Mouse (Mus musculus) cerebellum, postnatal 4 days (tissue): ENCODE data around the gene Smap1.

Experiments used
- DNase-seq, 2 experiments: peaks; one replicate each; pipeline ENCODE4 v3.0.0; 2022; ENCODE audit warnings: low spot score in 2 of 2, mixed read lengths in 1 of 2

Gene Smap1

GRCm38 (mm10) chr1:23920275-23920674 is 1.8 kb downstream of the Smap1 start:
- DNase-seq, result peak in 1 of 2 experiments; percentile 8

DNA sequence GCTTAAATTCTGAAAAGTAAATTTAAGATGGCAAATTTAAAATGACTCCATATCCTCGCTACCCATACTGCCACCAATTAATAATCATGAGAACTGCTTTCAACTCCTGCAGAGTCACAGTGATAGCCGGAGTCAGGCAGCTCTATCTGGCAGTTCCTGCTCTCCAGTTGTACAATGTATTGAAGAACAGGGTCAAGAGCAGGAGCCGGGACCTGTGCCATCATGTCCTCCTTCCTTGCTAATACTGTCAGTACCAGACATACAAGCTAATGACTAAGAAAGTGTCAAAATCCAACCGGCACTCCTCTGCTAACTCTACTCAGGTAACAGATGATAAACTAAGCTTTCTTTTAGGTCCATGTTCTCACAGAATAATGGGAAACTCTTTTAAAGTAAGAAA is 3.0 kb downstream of the Smap1 start:
- DNase-seq, result no peak

GRCm38 (mm10) chr1:23915483-23915882 is 6.6 kb downstream of the Smap1 start:
- no peak for DNase-seq

DNA sequence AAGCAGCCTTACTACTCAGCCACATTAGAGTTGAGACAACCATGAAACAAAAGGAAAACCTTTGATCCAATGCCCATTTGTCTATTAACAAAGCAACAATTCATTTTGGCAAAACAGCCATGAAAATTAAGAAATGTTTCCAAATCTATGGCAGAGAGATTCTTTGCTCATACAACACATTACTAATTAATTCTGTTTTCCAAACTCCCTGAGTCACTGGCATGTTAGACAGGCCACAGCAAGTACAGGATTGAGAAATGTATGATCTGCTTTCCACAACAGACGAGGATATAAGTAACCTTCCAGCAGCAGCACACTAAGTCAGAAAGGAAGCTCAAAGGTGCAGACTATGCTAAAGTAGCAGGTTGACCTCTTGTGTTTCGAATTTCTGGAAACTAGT is 9.1 kb downstream of the Smap1 start:
- DNase-seq, result no peak

- no peak for DNase-seq
Observed at GRCm38 (mm10) chr1:23906082-23906481, 16.0 kb downstream of the Smap1 start.

DNA sequence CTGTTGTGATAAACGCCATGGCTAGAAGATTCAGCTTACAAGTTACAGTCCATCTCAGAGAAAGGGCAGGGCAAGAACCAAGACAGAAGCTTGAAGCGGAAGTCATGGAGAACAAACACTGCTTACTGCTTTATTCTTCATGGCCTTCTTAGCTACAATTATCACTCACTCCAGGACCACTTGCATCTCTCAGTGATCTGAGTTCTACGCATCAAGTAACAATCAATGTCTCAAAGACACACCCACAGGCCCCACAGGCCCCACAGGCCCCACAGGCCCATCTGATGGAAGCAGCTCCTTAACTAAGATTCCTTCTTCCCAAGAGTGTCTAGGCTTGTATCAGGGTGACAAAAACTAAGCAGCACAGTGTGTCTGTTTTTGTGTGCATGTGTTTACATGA is 18.8 kb downstream of the Smap1 start:
- DNase-seq, result no peak

DNA sequence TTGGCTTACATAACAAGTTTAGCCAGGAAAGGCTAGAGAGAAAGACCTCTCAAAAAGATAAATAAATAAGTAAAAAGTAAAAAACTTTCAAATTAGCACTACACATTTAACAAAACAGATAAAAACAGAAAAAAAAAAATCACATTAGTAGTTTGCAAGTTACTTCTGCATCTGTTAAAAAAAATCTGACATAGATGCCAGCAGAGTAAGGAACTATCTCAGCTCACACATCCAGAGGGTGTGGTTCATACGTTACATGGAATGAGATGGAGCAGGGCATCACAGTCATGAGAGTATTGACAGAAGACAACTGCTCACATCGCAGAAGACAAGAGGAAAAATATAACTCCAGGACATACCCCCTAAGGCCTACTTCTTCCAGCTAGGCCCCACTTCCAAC is 19.4 kb downstream of the Smap1 start:
- no peak for DNase-seq

DNA sequence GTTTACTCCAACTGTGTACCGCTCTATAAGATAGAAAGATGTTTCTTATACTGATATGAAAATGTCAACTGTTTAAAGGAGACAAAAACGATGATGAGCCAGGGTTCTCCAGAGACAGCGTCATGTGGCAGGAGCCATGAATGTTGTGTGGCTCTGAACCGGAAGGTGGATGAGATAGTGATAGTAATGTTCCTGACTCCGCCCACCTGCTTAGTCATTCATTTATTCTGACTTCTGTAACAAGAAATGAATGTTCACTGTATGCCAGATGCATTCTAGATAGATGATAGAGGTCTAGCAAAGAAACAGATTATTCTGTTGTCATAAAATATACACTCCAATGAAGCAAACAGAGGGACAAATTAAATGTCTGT is 22.5 kb downstream of the Smap1 start:
- DNase-seq, result no peak

- no peak for DNase-seq
Observed at GRCm38 (mm10) chr1:23899020-23899646, 23.0 kb downstream of the Smap1 start.

GRCm38 (mm10) chr1:23892072-23892471 is 30.0 kb downstream of the Smap1 start:
- DNase-seq, result no peak

GRCm38 (mm10) chr1:23884914-23885313 is 37.2 kb downstream of the Smap1 start:
- no peak for DNase-seq

DNA sequence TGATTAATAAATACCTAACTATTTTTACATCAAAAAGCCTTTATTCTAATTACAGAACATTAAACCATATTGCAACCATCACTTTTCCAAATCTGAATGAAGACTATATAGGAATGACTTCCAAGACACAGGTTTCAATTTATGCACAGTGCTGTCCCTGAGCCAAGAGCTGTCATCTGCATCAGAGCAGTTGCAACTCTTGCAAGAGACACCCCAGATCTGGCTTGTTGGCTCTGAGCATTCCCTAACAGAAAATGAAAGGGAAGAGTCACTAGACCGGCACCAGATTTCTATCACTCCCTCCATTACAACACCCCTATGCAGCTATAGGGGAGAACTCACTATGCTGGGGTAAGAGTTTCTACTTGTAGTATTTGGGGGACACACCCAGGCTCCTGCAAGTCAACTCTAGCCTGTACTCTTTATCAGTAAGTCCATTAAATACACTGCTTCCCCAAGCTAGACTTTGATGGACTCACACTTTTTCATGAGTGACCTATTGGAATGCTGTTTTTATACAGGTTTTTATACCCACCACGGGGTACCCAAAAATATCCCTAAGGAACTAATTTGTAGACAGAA is 37.9 kb downstream of the Smap1 start:
- DNase-seq, result no peak

DNA sequence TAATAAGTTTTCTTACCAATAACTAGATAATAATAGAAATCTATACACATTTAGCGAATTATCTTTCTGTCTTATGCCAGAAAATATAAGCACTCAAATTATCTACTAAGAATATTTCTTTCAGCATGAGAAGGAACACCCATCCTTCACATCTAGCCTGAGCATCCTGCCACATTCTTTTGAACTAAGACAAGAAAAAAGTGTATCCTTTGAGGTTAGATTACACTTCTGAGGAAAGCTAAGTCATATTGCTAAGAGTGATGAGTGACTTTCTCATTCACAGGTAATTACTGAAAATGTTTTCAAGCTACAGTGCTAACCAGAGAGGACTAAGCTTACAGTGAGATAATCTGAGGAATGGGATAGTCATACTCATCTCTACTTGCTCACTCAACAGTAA is 39.4 kb downstream of the Smap1 start:
- no peak for DNase-seq

GRCm38 (mm10) chr1:23872194-23872593 is 49.9 kb downstream of the Smap1 start:
- no peak for DNase-seq

DNA sequence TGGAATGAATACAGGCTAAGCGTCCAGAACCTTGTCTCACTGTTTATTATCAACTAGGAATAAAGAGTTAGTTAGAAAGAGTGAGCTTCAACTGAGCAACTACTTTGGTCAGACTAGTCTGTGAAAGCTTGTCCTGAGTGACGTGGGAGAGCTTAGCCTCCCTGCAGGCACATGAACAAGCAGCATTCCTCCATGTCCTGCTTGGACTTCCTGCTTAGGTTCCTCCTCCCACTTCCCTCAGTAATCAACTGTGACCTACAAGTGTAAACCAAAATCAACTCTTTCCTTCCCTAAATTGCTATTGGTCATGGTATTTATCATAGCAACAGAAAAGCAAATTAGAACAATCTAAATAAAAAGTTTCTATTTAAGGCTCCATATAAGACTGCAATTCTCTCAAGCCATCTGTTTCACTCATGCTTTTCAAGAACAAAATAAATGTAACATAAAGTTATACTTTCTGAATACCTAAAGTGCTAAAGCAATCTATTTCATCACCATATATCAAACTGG is 54.7 kb downstream of the Smap1 start:
- DNase-seq, result no peak

GRCm38 (mm10) chr1:23865566-23865965 is 56.6 kb downstream of the Smap1 start:
- DNase-seq, result no peak

GRCm38 (mm10) chr1:23860944-23861343 is 61.2 kb downstream of the Smap1 start:
- no peak for DNase-seq

DNA sequence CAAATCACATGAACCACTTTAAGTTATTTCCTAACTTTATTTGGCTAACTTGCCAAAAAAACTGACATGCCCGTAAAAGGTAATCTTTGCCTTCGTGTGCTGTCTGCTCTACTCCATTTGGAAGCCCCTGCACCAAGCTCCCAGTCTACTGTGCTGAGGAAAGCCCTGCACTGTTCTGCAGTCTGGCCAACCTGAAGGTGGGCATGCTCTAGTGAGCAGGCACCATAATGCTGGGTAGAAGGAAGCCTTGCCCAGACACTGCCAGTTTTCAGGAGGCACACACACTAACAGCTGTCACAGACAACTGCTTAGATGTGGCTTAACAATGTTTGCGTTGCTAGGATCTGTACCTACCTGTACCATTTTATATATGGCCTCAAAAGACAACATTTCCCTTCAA is 66.5 kb downstream of the Smap1 start:
- DNase-seq, result no peak

GRCm38 (mm10) chr1:23846044-23846680 is 76.0 kb downstream of the Smap1 start:
- peak; percentile 47 to 80 for DNase-seq

GRCm38 (mm10) chr1:23845007-23845406 is 77.1 kb downstream of the Smap1 start:
- no peak for DNase-seq

GRCm38 (mm10) chr1:23843790-23844189 is 78.3 kb downstream of the Smap1 start:
- no peak for DNase-seq

- no peak for DNase-seq
Observed at GRCm38 (mm10) chr1:23842629-23843028, 79.5 kb downstream of the Smap1 start.

GRCm38 (mm10) chr1:23840924-23841323 is 81.2 kb downstream of the Smap1 start:
- DNase-seq, result no peak
